Mouse (Mus musculus) kidney, adult 2 months (tissue): ENCODE data around the gene Ppp3ca.

Source experiments
- CTCF ChIP-seq: fragments of 200-500 bp; conservative IDR thresholded peaks from 2 replicates; pipeline ENCODE4 v1.5.1; 2011; ENCODE audit warnings: low read depth, mild to moderate bottlenecking, control low read depth, low read length, moderate library complexity, mixed read lengths; ENCODE audit not compliant: insufficient read depth, insufficient read length
- POLR2A ChIP-seq: fragments of 200-500 bp; IDR thresholded peaks from one replicate; pipeline ENCODE4 v1.6.1; 2011; ENCODE audit warnings: low read depth, low read length, control low read depth

GRCm38 (mm10) chr3:136933071-136933470 is 263.1 kb downstream of the Ppp3ca start:
- TF ChIP-seq CTCF (no peak), POLR2A (no peak)
